Mouse (Mus musculus) spleen, adult 2 months (tissue): ENCODE results near the gene Akt2. TPM values are rescaled to one million over a fixed set of nuclear protein-coding genes. Genes with fewer than 3 reads are reported as not detected.
"Not testable (repeated sequence)": the region's sequence is repeated elsewhere in the genome, so short reads cannot be mapped to it uniquely, and the experiment has no call there.

Source experiments
- DNase-seq, 2 experiments: peaks; one replicate each; pipeline versions ENCODE4 v3.0.0 to v3.0.0-alpha.2; 2012 to 2021; ENCODE audit warnings: low spot score in 2 of 2, low read depth in 1 of 2
- H3K27ac ChIP-seq: fragments of 200-500 bp; 2 replicates; pipeline ENCODE4 v1.5.1; 2012; ENCODE audit warnings: low read length, inconsistent platforms; ENCODE audit not compliant: insufficient read depth
- H3K27me3 ChIP-seq: fragments of 200-500 bp; 2 replicates; pipeline ENCODE4 v1.6.1; 2012; ENCODE audit warnings: mild to moderate bottlenecking, moderate library complexity, low read length, inconsistent platforms; ENCODE audit not compliant: control insufficient read depth, insufficient read depth
- H3K36me3 ChIP-seq: fragments of 200-500 bp; 2 replicates; pipeline ENCODE4 v1.6.1; 2012; ENCODE audit warnings: mild to moderate bottlenecking, low read length, inconsistent platforms; ENCODE audit not compliant: control insufficient read depth, insufficient read depth
- H3K4me1 ChIP-seq: fragments of 200-500 bp; 2 replicates; pipeline ENCODE4 v1.6.1; 2011; ENCODE audit warnings: inconsistent platforms; ENCODE audit not compliant: control insufficient read depth, insufficient read depth, insufficient read length
- H3K4me3 ChIP-seq: fragments of 200-500 bp; 2 replicates; pipeline ENCODE4 v1.5.1; 2011; ENCODE audit warnings: mild to moderate bottlenecking, inconsistent platforms; ENCODE audit not compliant: insufficient read depth, insufficient read length; ENCODE audit errors: extremely low read depth
- CTCF ChIP-seq: fragments of 200-500 bp; IDR thresholded peaks from 2 replicates; pipeline ENCODE4 v1.5.1; 2011; ENCODE audit warnings: mild to moderate bottlenecking, inconsistent platforms; ENCODE audit not compliant: insufficient read depth, insufficient read length, insufficient replicate concordance; ENCODE audit errors: extremely low read depth
- POLR2A ChIP-seq: fragments of 200-500 bp; IDR thresholded peaks from 2 replicates; pipeline ENCODE4 v1.6.1; 2011; ENCODE audit warnings: low read depth, low read length, inconsistent platforms
- WGBS: fragments of 180-500 bp; shearing (Covaris S2); methylation state at CpG from one replicate; pipeline ENCODE4 v1.1.7; 2018; 5-methylcytosine and 5-hydroxymethylcytosine counted together
- polyA plus RNA-seq: library from polyadenylated mRNA; depleted of rRNA; stranded (reverse); fragments of >200 nt; gene quantifications from 2 replicates; pipeline ENCODE4 v1.2.3, GENCODE M21; 2012

Akt2 gene
- polyA plus RNA-seq, 1 experiment: 48.8 TPM

DNA sequence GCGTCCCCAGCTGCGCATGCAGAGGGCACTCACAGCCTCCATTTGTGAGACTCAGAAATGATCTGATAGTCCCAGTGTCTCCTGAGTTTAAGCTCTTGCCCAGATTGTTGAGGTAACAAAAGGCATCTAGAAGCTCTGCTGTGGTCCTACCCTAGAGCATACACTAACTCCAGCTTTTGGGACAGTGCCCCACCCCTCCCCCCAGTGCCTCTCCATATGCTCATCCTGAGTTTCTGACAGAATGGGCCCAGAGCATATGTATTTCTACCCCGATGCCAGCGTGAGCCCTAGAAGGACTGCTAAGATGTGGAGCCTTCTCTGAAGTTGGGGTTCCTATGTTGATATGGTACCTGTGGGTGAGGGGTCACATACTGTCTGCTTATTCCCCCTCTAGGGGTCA, 40.1 kb downstream of the Akt2 start:
- peaks cover 35% of the 10 kb centered on the region for H3K36me3 ChIP-seq
- TF ChIP-seq CTCF (no peak), POLR2A (no peak)
- WGBS: 98% methylated on average over 4 of the region's 4 CpGs
- H3K4me1 ChIP-seq: no peaks in the 10 kb centered on the region
- no peaks in the 10 kb centered on the region for H3K27me3 ChIP-seq
- DNase-seq: no peak
- no peak overlapping the region for H3K4me3 ChIP-seq
- H3K27ac ChIP-seq: no peak overlapping the region

DNA sequence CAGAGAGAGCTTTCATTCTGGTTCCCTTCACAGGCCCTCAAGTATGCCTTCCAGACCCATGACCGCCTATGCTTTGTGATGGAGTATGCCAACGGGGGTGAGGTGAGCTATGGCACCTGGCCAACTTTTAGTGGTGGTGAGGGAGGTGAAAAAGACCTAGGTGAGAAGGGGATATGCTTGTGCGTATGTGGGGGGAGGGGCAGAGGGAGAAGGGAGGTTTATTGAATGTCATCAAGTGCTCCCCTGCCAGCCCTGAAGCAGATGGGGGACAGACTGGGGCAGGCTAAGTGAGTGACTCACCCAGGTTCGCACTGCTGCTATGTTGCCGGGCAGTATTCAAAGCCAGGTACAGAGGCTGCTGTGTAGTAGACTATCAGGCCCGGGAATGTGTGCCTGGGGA, 41.8 kb downstream of the Akt2 start:
- WGBS: 92% methylated on average over 6 of the region's 6 CpGs
- TF ChIP-seq POLR2A (no peak), CTCF (no peak)
- no peaks in the 10 kb centered on the region for H3K27me3 ChIP-seq

DNA sequence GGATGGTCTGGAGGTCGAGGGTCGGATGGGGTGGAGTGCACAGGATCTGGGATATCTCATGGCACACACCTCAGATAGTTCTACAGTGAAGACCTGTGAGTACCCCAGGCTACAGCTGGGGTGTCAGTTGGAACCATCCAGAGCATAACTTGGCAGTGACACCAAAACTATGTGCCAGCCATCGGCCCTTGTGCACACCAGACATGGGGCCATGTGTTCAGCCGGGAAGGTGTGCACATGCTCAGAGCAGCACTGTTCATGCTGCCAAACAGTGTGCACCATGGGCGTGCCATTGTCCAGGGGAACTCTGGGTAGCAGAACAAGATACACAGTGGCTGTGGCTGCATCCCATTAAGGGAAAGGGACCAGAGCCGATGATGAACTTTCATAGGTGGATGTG, 43.3 kb downstream of the Akt2 start:
- DNase-seq: no peak
- Histone ChIP-seq H3K27ac (no peak overlapping the region), H3K4me3 (no peak overlapping the region), H3K4me1 (no peaks in the 10 kb centered on the region), H3K36me3 (peaks cover 29% of the 10 kb centered on the region), H3K27me3 (no peaks in the 10 kb centered on the region)
- TF ChIP-seq POLR2A (no peak), CTCF (no peak)
- WGBS: 94% methylated on average over 6 of the region's 6 CpGs

More for the DNA sequence above, 41.8 kb downstream of the Akt2 start:
- Histone ChIP-seq H3K4me1 (no peaks in the 10 kb centered on the region), H3K4me3 (no peak overlapping the region), H3K27ac (no peak overlapping the region), H3K36me3 (peaks cover 40% of the 10 kb centered on the region)
- no peak for DNase-seq

DNA sequence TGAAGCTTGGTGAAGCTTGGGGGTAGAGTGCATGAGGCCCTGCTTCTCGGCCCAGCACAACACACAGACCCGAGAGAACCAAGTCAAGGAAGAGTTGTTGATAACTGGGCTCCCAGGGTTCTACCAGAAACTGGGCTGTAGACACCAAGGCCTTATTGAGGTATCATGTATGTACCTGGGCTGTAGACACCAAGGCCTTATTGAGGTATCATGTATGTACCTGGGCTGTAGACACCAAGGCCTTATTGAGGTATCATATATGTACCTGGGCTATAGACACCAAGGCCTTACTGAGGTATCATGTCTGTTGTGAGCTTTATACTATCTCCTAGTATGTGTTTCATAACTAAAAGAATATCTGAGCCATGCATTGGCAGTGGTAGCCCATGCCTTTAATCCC, 43.7 kb downstream of the Akt2 start:
- H3K27me3 ChIP-seq, H3K27ac ChIP-seq, H3K4me1 ChIP-seq, H3K4me3 ChIP-seq, DNase-seq: not testable (repeated sequence)
- H3K36me3 ChIP-seq: peaks cover 28% of the 10 kb centered on the region
- 100% methylated on average over 2 of the region's 2 CpGs for WGBS

DNA sequence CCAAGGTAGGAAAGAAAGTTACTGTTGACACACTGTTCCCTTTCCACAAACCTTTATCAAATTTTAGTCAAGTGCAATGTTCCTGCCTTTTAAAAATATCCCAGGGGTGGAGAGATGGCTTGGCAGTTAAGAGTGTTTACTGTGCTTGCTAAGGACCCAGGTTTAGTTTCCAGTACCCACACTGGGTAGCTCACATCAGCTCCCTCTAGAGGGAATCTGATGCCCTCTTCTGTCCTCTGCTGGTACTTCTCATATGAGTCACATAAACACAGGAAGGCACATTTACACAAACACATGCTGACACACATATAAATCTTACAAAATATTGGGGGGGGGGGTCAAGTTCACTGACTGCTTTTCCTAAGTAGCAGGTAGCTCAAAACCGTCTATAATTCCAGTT, 53.1 kb downstream of the Akt2 start:
- Histone ChIP-seq H3K4me3 (no peak overlapping the region), H3K36me3 (no peaks in the 10 kb centered on the region), H3K27ac (no peak overlapping the region), H3K4me1 (no peaks in the 10 kb centered on the region), H3K27me3 (no peaks in the 10 kb centered on the region)
- no peak for TF ChIP-seq CTCF
- no peak for TF ChIP-seq POLR2A
- 23% methylated on average over 1 of the region's 1 CpGs for WGBS
- no peak for DNase-seq

DNA sequence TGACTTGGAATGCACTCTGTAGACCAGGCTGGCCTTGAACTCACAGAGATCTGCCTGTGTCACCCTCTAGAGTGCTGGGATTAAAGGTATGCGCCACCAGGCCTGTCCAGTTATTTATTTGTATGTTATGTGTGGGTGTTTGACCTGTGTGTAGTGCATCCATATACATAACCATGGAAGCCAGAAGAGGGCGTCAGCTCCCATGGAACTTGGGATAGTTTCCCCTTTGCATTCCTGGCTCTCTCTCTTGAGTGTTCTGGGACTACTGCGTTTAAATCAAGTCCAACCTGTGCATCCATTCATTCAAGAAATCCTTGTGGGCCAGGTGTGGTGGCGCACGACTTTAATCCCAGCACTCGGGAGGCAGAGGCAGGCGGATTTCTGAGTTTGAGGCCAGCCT, 55.2 kb downstream of the Akt2 start:
- WGBS: 84% methylated on average over 7 of the region's 7 CpGs
- Histone ChIP-seq H3K27me3 (no peaks in the 10 kb centered on the region), H3K36me3 (no peaks in the 10 kb centered on the region), H3K4me3 (no peak overlapping the region), H3K4me1 (no peaks in the 10 kb centered on the region), H3K27ac (no peak overlapping the region)
- DNase-seq: no peak
- TF ChIP-seq POLR2A (no peak), CTCF (no peak)

DNA sequence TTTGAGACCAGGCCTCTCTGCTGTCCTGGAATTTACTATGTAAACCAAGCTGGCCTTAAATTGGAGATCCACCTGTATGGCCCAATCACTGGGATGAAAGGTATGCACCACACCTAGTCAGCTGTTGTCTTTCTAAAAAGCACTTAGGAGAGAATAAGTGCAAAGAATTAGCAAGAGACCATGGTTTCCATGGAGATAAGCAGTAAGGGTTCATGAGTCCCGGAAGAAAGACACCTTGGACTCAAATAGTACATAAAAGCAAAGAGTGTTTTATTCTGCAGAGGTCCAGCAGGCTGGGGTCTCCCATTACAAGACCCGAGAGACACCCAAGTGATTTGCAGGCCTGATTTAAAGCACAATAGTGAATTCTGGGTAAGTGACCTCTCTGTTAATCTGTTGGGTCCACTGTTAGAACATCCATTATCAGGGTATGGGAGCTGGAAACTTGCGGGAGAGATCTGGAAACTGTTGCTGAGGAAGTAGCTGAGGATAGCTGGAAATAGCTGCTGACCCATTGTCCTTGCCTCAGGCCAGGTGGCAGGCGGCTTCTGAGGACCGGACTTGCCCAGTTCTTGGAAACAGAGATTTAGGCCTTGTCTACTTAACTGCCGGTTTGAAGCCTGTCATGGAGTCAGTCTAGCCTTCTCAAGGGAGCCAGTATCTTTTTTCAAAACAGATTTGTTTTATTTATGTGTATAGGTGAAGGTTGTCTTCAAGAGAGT, 56.1 kb downstream of the Akt2 start:
- no peak for TF ChIP-seq CTCF
- TF ChIP-seq POLR2A: no peak
- Histone ChIP-seq H3K4me1 (no peaks in the 10 kb centered on the region), H3K27ac (no peak overlapping the region), H3K36me3 (no peaks in the 10 kb centered on the region), H3K4me3 (no peak overlapping the region), H3K27me3 (no peaks in the 10 kb centered on the region)
- 80% methylated on average over 6 of the region's 6 CpGs for WGBS
- DNase-seq: no peak
